Mouse (Mus musculus) testis, adult 10 weeks (tissue): ENCODE data around the gene Thsd1. TPM values are rescaled to one million over a fixed set of nuclear protein-coding genes. Genes with fewer than 3 reads are reported as not detected.

ENCODE experiments used
- polyA plus RNA-seq: library from polyadenylated mRNA; stranded (reverse); fragments of 350-450 nt; fragmentation: Illumina TruSeq; extraction: RNeasy Lipid Tissue Mini Kit (QIAGEN cat#74804); gene quantifications from one replicate; pipeline ENCODE4 v1.2.3, GENCODE M21; 2014; ENCODE audit warnings: low read depth, low replicate concordance

Thsd1 gene
- polyA plus RNA-seq = 0.69 TPM

GRCm38 (mm10) chr8:22227061-22227877 is at the start of gene Thsd1:
Gene Thsd1, plus strand, starts transcription at chr8:22227313.

GRCm38 (mm10) chr8:22185431-22186397 is 41.4 kb upstream of the Thsd1 start, which contains the start of gene Ckap2:
Gene Ckap2, minus strand, starts transcription at chr8:22185819.

DNA sequence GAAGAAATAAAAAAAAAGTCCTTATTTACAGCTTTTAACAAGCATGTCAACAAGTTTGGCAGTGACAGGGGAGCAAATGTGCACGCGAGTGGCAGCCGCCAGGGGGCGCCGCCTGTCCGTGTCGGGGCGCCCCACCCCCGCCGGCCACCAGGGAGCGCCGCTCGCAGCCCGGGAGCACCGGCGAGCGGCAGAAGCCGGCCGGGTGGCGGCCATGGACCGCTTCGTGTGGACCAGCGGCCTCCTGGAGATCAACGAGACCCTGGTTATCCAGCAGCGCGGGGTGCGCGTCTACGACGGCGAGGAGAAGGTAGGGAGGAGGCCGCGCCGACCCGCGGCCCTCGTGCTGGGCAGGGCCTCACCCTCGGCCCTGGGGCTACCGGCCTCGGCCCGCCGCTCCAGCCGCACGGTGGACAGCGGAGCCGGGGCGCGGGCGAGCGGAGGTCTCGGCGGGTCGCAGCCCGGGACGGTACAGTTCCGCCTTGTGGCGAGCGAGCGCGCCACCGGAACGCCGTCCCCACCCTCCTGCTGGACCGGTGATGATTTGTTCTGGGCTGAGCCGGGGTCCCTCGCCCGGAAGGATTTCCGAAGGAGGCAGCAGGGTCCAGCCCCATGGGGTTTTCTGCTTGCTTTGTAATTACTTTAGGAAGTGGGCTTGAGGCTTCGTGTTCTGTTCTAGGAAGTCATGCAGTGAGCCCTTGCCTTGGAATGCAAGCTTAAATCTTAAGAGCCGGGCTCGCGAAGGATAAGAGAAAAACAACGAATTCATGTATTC is 34.3 kb upstream of the Thsd1 start, which contains the start of gene Vps36:
Gene Vps36, plus strand, starts transcription at position 150 of the 772 bp plus-strand sequence.

GRCm38 (mm10) chr8:22282999-22283491 is 55.9 kb downstream of the Thsd1 start, which contains the start of gene Tpte:
Gene Tpte, plus strand, starts transcription at chr8:22283441.

Other genes with a start within 250 kb of the Thsd1 start
- gene Atp7b, start 167.0 kb upstream of the Thsd1 start, polyA plus RNA-seq = 0.94 TPM
- 19.0 TPM for gene Alg11, start 166.6 kb upstream of the Thsd1 start, polyA plus RNA-seq
- gene Nek5, start 102.3 kb upstream of the Thsd1 start, polyA plus RNA-seq = 1.1 TPM
- gene Nek3, start 60.9 kb upstream of the Thsd1 start, polyA plus RNA-seq = 2.0 TPM
- 34.9 TPM for gene Ckap2, start 41.5 kb upstream of the Thsd1 start, polyA plus RNA-seq
- gene Vps36, start 34.5 kb upstream of the Thsd1 start, polyA plus RNA-seq = 30.8 TPM
- gene Tpte, start 56.1 kb downstream of the Thsd1 start, polyA plus RNA-seq = 18.2 TPM
- gene Slc25a15, start 171.3 kb downstream of the Thsd1 start, polyA plus RNA-seq = 0.97 TPM
- gene Mrps31, start 184.0 kb downstream of the Thsd1 start, polyA plus RNA-seq = 43.1 TPM